Mouse (Mus musculus) cerebellum, adult 2 months (tissue): ENCODE measurements around the gene Rap2b.

ENCODE experiments used
- CTCF ChIP-seq: fragments of 200-500 bp; IDR thresholded peaks from 2 replicates; pipeline ENCODE4 v1.5.1; 2011; ENCODE audit warnings: low read depth, mild to moderate bottlenecking, control low read depth, low read length, moderate library complexity, borderline replicate concordance; ENCODE audit not compliant: insufficient read depth
- POLR2A ChIP-seq: fragments of 200-500 bp; IDR thresholded peaks from 2 replicates; pipeline ENCODE4 v1.6.1; 2011; ENCODE audit warnings: low read length, control low read depth, borderline replicate concordance; ENCODE audit not compliant: insufficient read depth

DNA sequence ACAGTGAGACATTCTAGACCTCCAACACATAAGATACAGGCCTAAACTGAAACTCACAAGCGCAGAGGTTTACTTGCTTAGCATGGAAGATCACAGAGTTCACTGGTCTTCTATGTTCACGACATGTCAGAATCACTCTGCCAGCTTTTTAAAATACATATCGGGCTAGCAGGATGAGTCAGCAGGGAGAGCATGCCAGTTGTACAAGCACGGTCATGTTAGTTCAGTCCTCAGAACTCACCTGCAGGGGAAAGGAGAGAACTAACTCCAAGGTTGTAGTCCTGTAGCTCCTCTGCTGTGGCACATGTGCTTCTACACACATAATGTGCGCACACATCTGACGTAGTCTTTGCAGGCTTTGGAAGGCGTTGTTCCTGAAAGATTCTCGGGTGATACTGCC is 14.6 kb downstream of the Rap2b start:
- TF ChIP-seq CTCF (no peak), POLR2A (no peak)
